Mouse (Mus musculus) stomach, postnatal 0 days (tissue): ENCODE data around the gene Gm21972. TPM values are rescaled to one million over a fixed set of nuclear protein-coding genes. Genes with fewer than 3 reads are reported as not detected.

Source experiments
- ATAC-seq: fragments of 200-750 bp; cut with Nextera tagmentation; 2 replicates; pipeline ENCODE4 v1.8.0; 2017; ENCODE audit not compliant: low FRiP score, low TSS enrichment
- DNase-seq: peaks from one replicate; pipeline ENCODE4 v3.0.0-alpha.2; 2016; ENCODE audit warnings: low spot score
- H3K27ac ChIP-seq: fragments of 300-500 bp; sonication (generic); replicated peaks from 2 replicates; pipeline ENCODE4 v1.5.1; 2014; ENCODE audit warnings: mild to moderate bottlenecking, control low read depth
- H3K27me3 ChIP-seq: fragments of 300-500 bp; sonication (generic); 2 replicates; pipeline ENCODE4 v1.6.1; 2014; ENCODE audit warnings: low read length; ENCODE audit not compliant: control insufficient read depth, insufficient read depth
- H3K36me3 ChIP-seq: fragments of 300-500 bp; sonication (generic); 2 replicates; pipeline ENCODE4 v1.6.1; 2014; ENCODE audit warnings: low read length, mixed read lengths; ENCODE audit not compliant: control insufficient read depth, insufficient read depth
- H3K4me1 ChIP-seq: fragments of 300-500 bp; sonication (generic); replicated peaks from 2 replicates; pipeline ENCODE4 v1.6.1; 2014; ENCODE audit warnings: antibody characterized with exemption; ENCODE audit not compliant: control insufficient read depth, insufficient read depth
- H3K4me2 ChIP-seq: fragments of 300-500 bp; sonication (generic); replicated peaks from 2 replicates; pipeline ENCODE4 v1.6.1; 2014; ENCODE audit warnings: low read depth, mild to moderate bottlenecking, control low read depth, moderate library complexity
- H3K4me3 ChIP-seq: fragments of 300-500 bp; sonication (generic); 2 replicates; pipeline ENCODE4 v1.5.1; 2014; ENCODE audit warnings: low read depth, low read length, control low read depth
- H3K9ac ChIP-seq: fragments of 300-500 bp; sonication (generic); 2 replicates; pipeline ENCODE4 v1.6.1; 2014; ENCODE audit warnings: mild to moderate bottlenecking, low read length, control low read depth, mixed read lengths
- H3K9me3 ChIP-seq: fragments of 300-500 bp; sonication (generic); 2 replicates; pipeline ENCODE4 v1.6.1; 2016; ENCODE audit warnings: low read length; ENCODE audit not compliant: control insufficient read depth
- CTCF ChIP-seq: IDR thresholded peaks from 2 replicates; pipeline ENCODE4 v1.5.1; 2016; ENCODE audit warnings: antibody characterized with exemption, low read depth, mild to moderate bottlenecking, moderate library complexity
- EP300 ChIP-seq: optimal IDR thresholded peaks from 2 replicates; pipeline ENCODE3; 2016; ENCODE audit warnings: antibody characterized with exemption
- WGBS: fragments of 180-500 bp; shearing (Covaris S2); extraction: QIAGEN DNeasy Blood & Tissue Kit; methylation state at CpG from one replicate; pipeline ENCODE4 v1.1.7; 2014; 5-methylcytosine and 5-hydroxymethylcytosine counted together
- polyA plus RNA-seq: library from polyadenylated mRNA; unstranded; fragments of >200 nt; fragmentation: Nextera tagmentation; extraction: Ambion mirVana; gene quantifications from 2 replicates; pipeline ENCODE4 v1.2.1, GENCODE M21; 2015

The Gm21972 gene
- polyA plus RNA-seq, 1 experiment from 2014 or later: not detected

DNA sequence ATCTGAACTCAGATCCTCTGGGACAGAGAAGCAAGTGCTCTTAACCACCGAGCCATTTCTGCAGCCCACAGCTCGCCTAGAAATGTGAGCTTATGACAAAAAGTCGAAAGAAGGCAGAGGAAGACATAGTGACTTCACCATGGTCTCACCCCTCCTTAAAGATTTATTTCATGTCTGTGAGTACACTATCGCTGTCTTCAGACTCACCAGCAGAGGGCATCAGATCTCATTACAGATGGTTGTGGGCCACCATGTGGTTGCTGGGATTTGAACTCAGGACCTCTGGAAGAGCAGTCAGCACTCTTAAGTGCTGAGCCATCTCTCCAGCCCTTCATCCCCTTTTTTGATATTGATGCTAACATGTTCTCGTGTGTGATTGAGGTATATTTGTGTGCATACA is 41.2 kb downstream of the Gm21972 start:
- Histone ChIP-seq H3K27ac (no peak overlapping the region), H3K4me3 (no peak overlapping the region), H3K9me3 (no peaks in the 10 kb centered on the region), H3K4me2 (no peak overlapping the region), H3K4me1 (no peaks in the 10 kb centered on the region), H3K27me3 (no peaks in the 10 kb centered on the region), H3K9ac (no peak overlapping the region), H3K36me3 (peaks cover 6% of the 10 kb centered on the region; the same call in 1 of the 2 replicates)
- no peak for ATAC-seq
- no peak for DNase-seq
- TF ChIP-seq EP300: no peak
- TF ChIP-seq CTCF: peak; percentile 50
- WGBS: 96% methylated on average over 5 of the region's 5 CpGs

DNA sequence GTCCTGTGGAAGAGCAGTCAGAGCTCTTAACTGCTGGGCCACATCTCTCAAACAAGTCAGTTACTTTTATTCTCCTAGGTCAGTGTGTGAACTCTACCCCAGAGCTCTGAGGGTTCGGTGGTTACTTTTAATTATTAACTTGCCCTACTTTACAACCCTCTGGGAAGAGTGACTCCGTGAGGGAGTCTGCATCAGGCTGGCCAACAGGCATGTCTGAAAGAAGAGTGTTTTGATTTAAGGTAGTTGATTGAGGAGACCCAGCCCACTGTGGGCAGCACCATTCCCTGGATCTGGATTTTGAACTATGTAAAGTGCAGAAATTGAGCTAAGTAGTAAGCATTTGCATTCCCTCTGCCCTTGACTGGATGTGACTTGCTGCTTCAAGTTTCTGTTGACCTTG is 42.6 kb downstream of the Gm21972 start:
- DNase-seq (no peak), ATAC-seq (peak; percentile 58)
- Histone ChIP-seq H3K9ac (no peak overlapping the region), H3K9me3 (no peaks in the 10 kb centered on the region), H3K27ac (no peak overlapping the region), H3K4me3 (no peak overlapping the region), H3K27me3 (no peaks in the 10 kb centered on the region), H3K4me2 (no peak overlapping the region), H3K36me3 (peaks cover 6% of the 10 kb centered on the region; the same call in 1 of the 2 replicates), H3K4me1 (no peaks in the 10 kb centered on the region)
- WGBS: 58% methylated on average over 2 of the region's 2 CpGs
- no peak for TF ChIP-seq EP300
- no peak for TF ChIP-seq CTCF

DNA sequence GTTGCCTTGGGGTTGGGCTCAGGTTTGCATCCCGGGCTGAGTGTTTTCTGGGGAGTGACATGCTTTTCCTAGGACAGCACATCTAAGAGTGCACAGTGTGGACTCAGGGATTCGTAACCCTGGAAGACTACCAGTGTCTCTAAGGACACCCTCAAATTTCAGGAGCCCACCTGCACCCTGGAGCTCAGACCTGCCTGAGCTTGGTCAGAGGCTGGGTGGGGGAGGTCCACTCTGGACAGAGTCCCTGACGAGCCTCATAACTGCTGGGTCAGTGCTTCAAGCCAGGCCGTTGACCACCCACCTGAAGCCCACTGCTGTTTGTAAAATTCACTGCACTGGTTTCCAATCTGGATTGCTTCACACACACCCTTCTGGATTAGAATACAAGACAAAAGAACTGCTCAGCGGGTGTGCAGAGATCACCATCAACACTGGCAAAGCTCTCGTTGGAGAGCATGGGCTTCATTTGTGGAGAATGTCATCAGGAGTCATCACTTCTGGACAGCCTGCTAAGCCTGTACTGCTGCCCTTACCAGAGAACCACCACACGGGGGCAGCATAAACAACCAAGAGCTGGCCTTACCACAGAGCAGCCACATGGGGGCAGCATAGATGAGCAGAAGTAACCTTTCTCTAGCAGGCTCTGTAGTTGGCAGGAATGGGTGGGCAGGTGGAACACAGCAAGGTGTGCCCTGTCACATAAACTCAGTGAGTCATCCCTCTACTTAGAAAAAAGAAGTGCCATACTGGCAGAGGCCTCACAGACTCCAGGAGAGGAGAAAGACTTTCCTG is 45.2 kb downstream of the Gm21972 start:
- no peaks in the 10 kb centered on the region for H3K9me3 ChIP-seq
- peaks cover 6% of the 10 kb centered on the region; the same call in 1 of the 2 replicates for H3K36me3 ChIP-seq
- peak overlapping the region; percentile 56; the same call in 1 of the 2 replicates for H3K27ac ChIP-seq
- no peaks in the 10 kb centered on the region for H3K27me3 ChIP-seq
- 42% methylated on average over 7 of the region's 7 CpGs for WGBS
- ATAC-seq: peak; percentile 88
- H3K9ac ChIP-seq: no peak overlapping the region
- H3K4me1 ChIP-seq: no peaks in the 10 kb centered on the region
- H3K4me3 ChIP-seq: no peak overlapping the region
- DNase-seq: peak; percentile 91
- TF ChIP-seq EP300 (no peak), CTCF (peak; percentile 100)
- H3K4me2 ChIP-seq: no peak overlapping the region

DNA sequence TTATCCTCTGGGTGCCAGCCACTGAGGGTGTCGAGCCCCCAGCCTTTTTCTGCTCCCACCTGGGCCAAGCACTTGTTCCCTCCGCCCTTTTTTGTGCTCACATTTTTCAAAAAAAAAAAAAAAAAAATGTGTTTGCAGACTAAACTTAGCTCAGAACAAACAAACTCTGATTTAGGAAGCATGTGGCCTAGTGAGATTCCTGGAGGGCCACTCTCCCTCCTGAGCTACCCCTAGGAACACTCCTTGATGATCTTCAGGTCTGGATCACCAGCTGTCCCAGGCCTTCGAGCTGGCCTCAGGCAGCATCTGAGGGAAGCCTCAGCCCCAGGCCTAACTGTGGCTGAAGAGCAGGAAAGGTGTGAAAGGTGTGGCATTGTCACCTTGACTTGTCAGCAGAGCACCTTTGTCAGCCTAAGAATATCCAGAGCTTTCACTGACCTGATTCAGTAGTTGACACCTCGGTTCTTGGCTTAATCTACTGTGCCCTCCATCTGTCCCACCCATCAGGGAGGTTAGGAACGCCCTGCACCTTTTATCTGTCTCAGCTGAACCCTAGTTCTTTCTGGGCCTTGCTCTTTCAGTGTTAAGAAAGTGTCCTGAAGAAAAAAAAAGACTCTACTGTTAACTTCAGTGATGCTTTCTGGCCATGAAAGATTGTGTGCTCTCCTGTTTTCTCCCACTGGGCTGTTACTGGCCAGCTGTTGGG is 48.7 kb downstream of the Gm21972 start:
- no peak overlapping the region for H3K27ac ChIP-seq

DNA sequence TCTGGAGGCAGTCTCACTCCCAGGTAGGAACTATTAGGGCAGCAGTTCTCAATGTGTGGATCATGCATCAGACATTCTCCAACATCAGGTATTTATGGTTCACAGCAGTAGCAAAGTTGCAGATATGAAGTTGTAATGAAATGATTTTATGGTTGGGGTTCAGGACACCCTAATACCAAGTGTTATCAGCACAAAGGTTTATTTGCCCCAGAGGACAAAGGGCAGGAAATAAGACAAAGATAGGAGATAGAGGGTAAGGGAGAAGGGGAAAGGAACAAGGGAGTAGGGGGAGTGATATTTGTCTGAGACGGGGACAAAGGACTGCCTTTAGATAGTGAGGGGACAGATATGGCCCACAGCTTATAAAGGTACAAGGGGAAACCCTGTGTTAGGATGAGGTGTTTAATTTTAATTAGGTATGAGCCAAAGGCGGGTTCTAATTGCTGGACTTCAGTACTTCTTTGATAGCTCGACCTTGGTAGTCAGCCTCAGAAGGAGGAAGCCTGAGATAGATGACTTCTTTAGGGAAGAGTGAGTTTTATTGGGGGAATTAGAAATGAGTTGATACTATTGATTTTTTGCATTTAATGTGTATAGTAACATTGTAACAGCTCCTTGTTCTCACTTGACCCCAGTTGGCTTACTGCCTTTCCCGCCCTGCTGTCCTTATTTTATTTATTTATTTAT is 50.3 kb downstream of the Gm21972 start:
- H3K4me2 ChIP-seq: no peak overlapping the region
- no peak overlapping the region for H3K4me3 ChIP-seq
- no peak for TF ChIP-seq CTCF
- WGBS: 71% methylated on average over 4 of the region's 4 CpGs
- H3K27ac ChIP-seq: no peak overlapping the region
- no peaks in the 10 kb centered on the region for H3K27me3 ChIP-seq
- no peak for ATAC-seq
- no peaks in the 10 kb centered on the region for H3K36me3 ChIP-seq
- no peak for DNase-seq
- H3K9ac ChIP-seq: no peak overlapping the region
- H3K9me3 ChIP-seq: no peaks in the 10 kb centered on the region
- H3K4me1 ChIP-seq: no peaks in the 10 kb centered on the region

More for the DNA sequence above, 48.7 kb downstream of the Gm21972 start:
- no peaks in the 10 kb centered on the region for H3K4me1 ChIP-seq
- peaks cover under 1% of the 10 kb centered on the region; the same call in 1 of the 2 replicates for H3K36me3 ChIP-seq
- 44% methylated on average over 5 of the region's 5 CpGs for WGBS
- no peak overlapping the region for H3K4me2 ChIP-seq
- no peak overlapping the region for H3K9ac ChIP-seq
- no peaks in the 10 kb centered on the region for H3K9me3 ChIP-seq
- ATAC-seq (no peak), DNase-seq (no peak)
- H3K4me3 ChIP-seq: no peak overlapping the region
- no peaks in the 10 kb centered on the region for H3K27me3 ChIP-seq
- no peak for TF ChIP-seq CTCF
- no peak for TF ChIP-seq EP300
